Mouse (Mus musculus) spleen, adult 2 months (tissue): ENCODE data around the gene Cyb5d1.

Experiments
- CTCF ChIP-seq: fragments of 200-500 bp; IDR thresholded peaks from 2 replicates; pipeline ENCODE4 v1.5.1; 2011; ENCODE audit warnings: mild to moderate bottlenecking, inconsistent platforms; ENCODE audit not compliant: insufficient read depth, insufficient read length, insufficient replicate concordance; ENCODE audit errors: extremely low read depth
- POLR2A ChIP-seq: fragments of 200-500 bp; IDR thresholded peaks from 2 replicates; pipeline ENCODE4 v1.6.1; 2011; ENCODE audit warnings: low read depth, low read length, inconsistent platforms

DNA sequence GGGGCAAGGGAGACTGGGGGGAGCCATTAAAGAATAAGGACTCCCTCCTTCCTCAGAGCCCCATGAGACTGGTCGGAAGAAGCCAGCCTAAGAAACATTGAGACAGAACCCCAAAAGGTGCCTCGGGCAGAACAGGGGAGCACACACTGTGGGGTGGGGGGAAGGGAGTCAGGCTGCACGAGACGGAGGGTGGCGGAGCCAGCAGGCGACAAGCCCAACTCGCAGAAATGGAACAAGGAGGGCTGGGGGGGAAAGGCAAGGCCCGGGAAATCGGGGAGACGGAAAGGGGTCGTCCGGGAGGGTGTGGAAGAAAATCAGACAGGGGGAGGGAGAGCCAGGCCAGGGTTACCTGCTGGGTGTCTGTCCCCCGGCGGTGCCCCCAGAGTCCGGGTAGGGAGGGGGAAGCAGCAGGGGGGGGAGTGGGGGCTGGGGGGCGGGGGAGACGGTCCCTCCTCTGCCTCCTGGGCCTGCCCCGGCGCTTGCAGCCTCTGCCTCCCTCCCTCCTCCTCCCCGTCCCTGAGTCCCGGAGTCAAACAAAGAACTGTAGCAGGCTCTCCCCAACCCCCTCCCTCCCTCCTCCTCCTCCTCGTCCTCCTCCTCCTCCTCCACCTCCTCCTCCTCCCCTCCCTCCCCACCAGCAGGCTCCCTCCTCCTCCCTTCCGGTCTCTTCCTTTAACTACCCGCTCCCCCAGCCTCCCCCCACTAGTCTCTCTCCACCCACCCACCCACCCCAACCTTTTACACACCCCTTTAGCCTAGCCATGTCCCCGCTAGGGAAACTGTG, 20.4 kb upstream of the Cyb5d1 start:
- TF ChIP-seq CTCF (no peak), POLR2A (no peak)
